Mouse (Mus musculus): ENCODE measurements around the gene Rwdd3. TPM values are rescaled to one million over a fixed set of nuclear protein-coding genes. Genes with fewer than 3 reads are reported as not detected.

The Rwdd3 gene
- polyA plus RNA-seq, 1 experiment from 2014 or later, result 6.3 TPM

- H3K27me3 ChIP-seq (replicated peaks), result no peaks in the 10 kb centered on the region
- no peak overlapping the region for H3K4me3 ChIP-seq
- ATAC-seq (ENCODE audit: low FRiP score, low read depth), result no peak
- H3K4me2 ChIP-seq (replicated peaks), result no peak overlapping the region
- H3K27ac ChIP-seq, result no peak overlapping the region
- no peak overlapping the region for H3K9ac ChIP-seq
- no peaks in the 10 kb centered on the region for H3K9me3 ChIP-seq
- 0 out of 2 replicates have a peak, but pooled peaks cover 3% of the 10 kb centered on the region for H3K4me1 ChIP-seq
- H3K36me3 ChIP-seq, result no peaks in the 10 kb centered on the region
- 83% methylated on average over 6 of the region's 6 CpGs for WGBS
Measured at GRCm38 (mm10) chr3:121107481-121107880, 64.0 kb downstream of the Rwdd3 start.

DNA sequence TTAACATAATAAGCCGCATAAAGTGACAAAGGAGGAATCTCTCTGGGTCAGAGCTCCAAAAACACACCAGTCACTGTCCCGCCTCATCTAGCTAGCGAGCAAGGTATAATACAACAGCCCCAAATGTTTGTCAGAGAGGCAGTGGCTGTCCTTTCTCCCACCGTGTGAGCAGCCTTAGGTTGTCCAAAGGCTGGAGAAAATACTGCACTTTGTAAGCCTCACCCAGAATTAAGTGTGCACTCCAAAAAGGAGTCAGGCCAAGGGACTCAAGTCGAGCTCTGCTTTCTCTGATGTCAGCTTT is 66.1 kb downstream of the Rwdd3 start:
- Histone ChIP-seq H3K4me1 (0 out of 2 replicates have a peak, but pooled peaks cover 3% of the 10 kb centered on the region), H3K9ac (no peak overlapping the region), H3K27ac (no peak overlapping the region), H3K27me3 (replicated peaks) (no peaks in the 10 kb centered on the region), H3K4me3 (no peak overlapping the region), H3K4me2 (replicated peaks) (peak overlapping the region; percentile 48), H3K36me3 (no peaks in the 10 kb centered on the region), H3K9me3 (no peaks in the 10 kb centered on the region)
- WGBS, result 62% methylated on average over 5 of the region's 5 CpGs
- ATAC-seq (ENCODE audit: low FRiP score, low read depth), result peak; percentile 42; the same call in 1 of the 2 replicates

Other genes with a start within 250 kb of the Rwdd3 start
- gene Tmem56, start 111.4 kb upstream of the Rwdd3 start, polyA plus RNA-seq (2016; fragmentation: Nextera tagmentation; extraction: Ambion mirVana), result 0.60 and 0.82 TPM in 2 replicates
- gene Alg14, start 120.1 kb upstream of the Rwdd3 start, polyA plus RNA-seq (2016; fragmentation: Nextera tagmentation; extraction: Ambion mirVana), result 26.8 and 33.5 TPM in 2 replicates